Mouse (Mus musculus) liver, embryonic 11.5 days (tissue): ENCODE results near the gene Cdk20. TPM values are rescaled to one million over a fixed set of nuclear protein-coding genes. Genes with fewer than 3 reads are reported as not detected.
A peak's percentile ranks its signal among the peaks of the same experiment; 100 is the strongest.

Experiments used
- ATAC-seq: fragments of 200-750 bp; cut with Nextera tagmentation; replicated peaks from 2 replicates; pipeline ENCODE4 v1.8.0; 2017; ENCODE audit warnings: moderate number of reproducible peaks, mild to moderate bottlenecking, moderate TSS enrichment, moderate library complexity; ENCODE audit not compliant: low FRiP score
- DNase-seq: peaks from one replicate; pipeline ENCODE4 v3.0.0-alpha.2; 2017; ENCODE audit warnings: low spot score
- H3K27ac ChIP-seq: fragments of 300-500 bp; sonication (generic); 2 replicates; pipeline ENCODE4 v1.5.1; 2014; ENCODE audit warnings: mild to moderate bottlenecking, low read depth, low read length, control low read depth
- H3K27me3 ChIP-seq: fragments of 300-500 bp; sonication (generic); replicated peaks from 2 replicates; pipeline ENCODE4 v1.6.1; 2014; ENCODE audit warnings: low read length, mixed read lengths; ENCODE audit not compliant: control insufficient read depth, insufficient read depth
- H3K36me3 ChIP-seq: fragments of 300-500 bp; sonication (generic); 2 replicates; pipeline ENCODE4 v1.6.1; 2014; ENCODE audit warnings: mild to moderate bottlenecking, low read length, moderate library complexity, mixed read lengths; ENCODE audit not compliant: control insufficient read depth, insufficient read depth
- H3K4me1 ChIP-seq: fragments of 300-500 bp; sonication (generic); replicated peaks from 2 replicates; pipeline ENCODE4 v1.6.1; 2014; ENCODE audit warnings: low read length, mixed read lengths; ENCODE audit not compliant: control insufficient read depth, insufficient read depth
- H3K4me2 ChIP-seq: fragments of 300-500 bp; sonication (generic); 2 replicates; pipeline ENCODE4 v1.6.1; 2014; ENCODE audit warnings: mild to moderate bottlenecking, control low read depth, moderate library complexity
- H3K4me3 ChIP-seq: fragments of 300-500 bp; sonication (generic); 2 replicates; pipeline ENCODE4 v1.5.1; 2014; ENCODE audit warnings: low read depth, low read length, control low read depth
- H3K9ac ChIP-seq: fragments of 300-500 bp; sonication (generic); 2 replicates; pipeline ENCODE4 v1.6.1; 2014; ENCODE audit warnings: low read depth, low read length, control low read depth
- H3K9me3 ChIP-seq: fragments of 300-500 bp; sonication (generic); 2 replicates; pipeline ENCODE4 v1.6.1; 2016; ENCODE audit warnings: low read length, inconsistent platforms, mixed read lengths; ENCODE audit not compliant: control insufficient read depth
- WGBS: fragments of 180-500 bp; shearing (Covaris S2); extraction: QIAGEN DNeasy Blood & Tissue Kit; methylation state at CpG from one replicate; pipeline ENCODE4 v1.1.7; 2014; 5-methylcytosine and 5-hydroxymethylcytosine counted together
- polyA plus RNA-seq: library from polyadenylated mRNA; unstranded; fragments of >200 nt; fragmentation: Nextera tagmentation; extraction: Ambion mirVana; gene quantifications from 2 replicates; pipeline ENCODE4 v1.2.1, GENCODE M21; 2014

Cdk20 gene
- polyA plus RNA-seq = 6.4 and 7.9 TPM in 2 replicates

GRCm38 (mm10) chr13:64432017-64432995 lies at the start of gene Cdk20:
TSS of gene Cdk20 (plus strand) at chr13:64432314.
- Histone ChIP-seq H3K4me3 (peak within 1 kb of the TSS; percentile 64), H3K27ac (peak within 1 kb of the TSS; percentile 81), H3K9me3 (no peaks in the 10 kb centered on the region), H3K9ac (peak within 1 kb of the TSS; percentile 56), H3K4me2 (peak within 1 kb of the TSS; percentile 75), H3K4me1 (peaks cover 8% of the 10 kb centered on the region; the same call in 1 of the 2 replicates), H3K36me3 (no peaks in the 10 kb centered on the region), H3K27me3 (no peaks in the 10 kb centered on the region)
- DNase-seq (peak; percentile 85), ATAC-seq (peak; percentile 99)
- WGBS = under 1% methylated on average over 57 of the region's 57 CpGs

GRCm38 (mm10) chr13:64384937-64385336 lies 47.2 kb upstream of the Cdk20 start:
- WGBS = 83% methylated on average over 3 of the region's 3 CpGs

GRCm38 (mm10) chr13:64386048-64386447 lies 46.1 kb upstream of the Cdk20 start:
- H3K9ac ChIP-seq = no peak overlapping the region
- DNase-seq (no peak), ATAC-seq (peak; percentile 83)
- H3K4me1 ChIP-seq = no peaks in the 10 kb centered on the region
- H3K27me3 ChIP-seq = no peaks in the 10 kb centered on the region
- no peak overlapping the region for H3K4me3 ChIP-seq
- H3K36me3 ChIP-seq = no peaks in the 10 kb centered on the region
- no peaks in the 10 kb centered on the region for H3K9me3 ChIP-seq
- peak overlapping the region; percentile 42; the same call in 1 of the 2 replicates for H3K27ac ChIP-seq
- H3K4me2 ChIP-seq = no peak overlapping the region
- 18% methylated on average over 2 of the region's 2 CpGs for WGBS

More at GRCm38 (mm10) chr13:64384937-64385336, 47.2 kb upstream of the Cdk20 start:
- Histone ChIP-seq H3K27ac (no peak overlapping the region), H3K4me2 (no peak overlapping the region), H3K27me3 (no peaks in the 10 kb centered on the region), H3K4me1 (no peaks in the 10 kb centered on the region), H3K9me3 (no peaks in the 10 kb centered on the region), H3K9ac (no peak overlapping the region), H3K4me3 (no peak overlapping the region), H3K36me3 (no peaks in the 10 kb centered on the region)
- DNase-seq = no peak
- no peak for ATAC-seq

- DNase-seq (no peak), ATAC-seq (no peak)
- H3K4me3 ChIP-seq = no peak overlapping the region
- H3K4me1 ChIP-seq = no peaks in the 10 kb centered on the region
- no peaks in the 10 kb centered on the region for H3K36me3 ChIP-seq
- H3K9me3 ChIP-seq = no peaks in the 10 kb centered on the region
- no peak overlapping the region for H3K4me2 ChIP-seq
- 74% methylated on average over 4 of the region's 4 CpGs for WGBS
- H3K27ac ChIP-seq = no peak overlapping the region
- H3K9ac ChIP-seq = no peak overlapping the region
- no peaks in the 10 kb centered on the region for H3K27me3 ChIP-seq
Measured at GRCm38 (mm10) chr13:64388415-64388814, 43.7 kb upstream of the Cdk20 start.

- Histone ChIP-seq H3K9ac (no peak overlapping the region), H3K4me3 (no peak overlapping the region), H3K27ac (no peak overlapping the region), H3K9me3 (no peaks in the 10 kb centered on the region), H3K4me1 (peaks cover 8% of the 10 kb centered on the region), H3K36me3 (no peaks in the 10 kb centered on the region), H3K27me3 (no peaks in the 10 kb centered on the region), H3K4me2 (no peak overlapping the region)
- DNase-seq = no peak
- 63% methylated on average over 8 of the region's 8 CpGs for WGBS
- ATAC-seq = no peak
Measured at GRCm38 (mm10) chr13:64396979-64397378, 35.1 kb upstream of the Cdk20 start.

- H3K27me3 ChIP-seq = no peaks in the 10 kb centered on the region
- WGBS = 88% methylated on average over 1 of the region's 1 CpGs
- DNase-seq (no peak), ATAC-seq (no peak)
- H3K9me3 ChIP-seq = no peaks in the 10 kb centered on the region
- no peak overlapping the region for H3K9ac ChIP-seq
- H3K36me3 ChIP-seq = no peaks in the 10 kb centered on the region
- H3K4me3 ChIP-seq = no peak overlapping the region
- no peak overlapping the region for H3K4me2 ChIP-seq
- no peak overlapping the region for H3K27ac ChIP-seq
- H3K4me1 ChIP-seq = peaks cover 16% of the 10 kb centered on the region
Measured at GRCm38 (mm10) chr13:64398065-64398464, 34.0 kb upstream of the Cdk20 start.

- H3K9me3 ChIP-seq = no peaks in the 10 kb centered on the region
- no peak overlapping the region for H3K4me2 ChIP-seq
- no peaks in the 10 kb centered on the region for H3K36me3 ChIP-seq
- ATAC-seq (no peak), DNase-seq (no peak)
- H3K4me1 ChIP-seq = peaks cover 21% of the 10 kb centered on the region
- H3K27me3 ChIP-seq = no peaks in the 10 kb centered on the region
- no peak overlapping the region for H3K4me3 ChIP-seq
- 45% methylated on average over 3 of the region's 3 CpGs for WGBS
- no peak overlapping the region for H3K27ac ChIP-seq
- no peak overlapping the region for H3K9ac ChIP-seq
Measured at GRCm38 (mm10) chr13:64399906-64400305, 32.2 kb upstream of the Cdk20 start.

GRCm38 (mm10) chr13:64400801-64401361 lies 31.2 kb upstream of the Cdk20 start:
- Histone ChIP-seq H3K27ac (no peak overlapping the region), H3K4me1 (peaks cover 21% of the 10 kb centered on the region), H3K9me3 (no peaks in the 10 kb centered on the region), H3K4me2 (no peak overlapping the region), H3K27me3 (no peaks in the 10 kb centered on the region), H3K9ac (no peak overlapping the region), H3K4me3 (no peak overlapping the region), H3K36me3 (no peaks in the 10 kb centered on the region)
- DNase-seq = no peak
- no peak for ATAC-seq
- WGBS = 47% methylated on average over 7 of the region's 7 CpGs
